Mouse (Mus musculus): ENCODE measurements around the gene Stard9.

DNA sequence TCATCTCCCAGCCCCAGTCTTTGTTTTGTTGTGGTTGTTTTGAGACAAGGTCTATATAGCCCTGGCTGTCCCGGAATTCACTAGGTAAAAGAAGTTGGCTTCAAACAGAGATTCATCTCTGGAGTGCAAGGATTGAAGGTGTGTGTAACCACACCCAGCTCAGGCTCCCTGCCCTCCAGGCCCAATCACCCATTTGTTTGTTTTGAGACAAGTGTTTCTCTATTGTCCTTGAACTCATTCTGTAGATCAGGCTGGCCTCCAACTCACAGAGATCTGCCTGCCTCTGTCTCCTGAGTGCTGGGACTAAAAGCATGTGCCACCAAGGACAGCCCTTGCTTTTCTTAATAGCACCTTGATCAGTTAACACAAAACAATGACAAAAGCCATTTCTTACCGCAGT is 119.1 kb downstream of the Stard9 start:
- no peak for TF ChIP-seq CTCF (conservative IDR thresholded peaks at IDR 0.05; ENCODE audit: low read length)
- no peak for TF ChIP-seq NANOG (IDR thresholded peaks at IDR 0.05; ENCODE audit: borderline replicate concordance, low read length)
